Mouse (Mus musculus) bone marrow macrophage, adult 2 months (primary cell): ENCODE data around the gene Def6.

Experiments used
- CTCF ChIP-seq: IDR thresholded peaks from 2 replicates; pipeline ENCODE4 v1.5.1; 2012; ENCODE audit warnings: low read depth, mild to moderate bottlenecking, low read length, moderate library complexity
- POLR2A ChIP-seq: IDR thresholded peaks from 2 replicates; pipeline ENCODE4 v1.6.1; 2012; ENCODE audit warnings: mild to moderate bottlenecking, low read depth, low read length, borderline replicate concordance

- TF ChIP-seq CTCF = no peak
- TF ChIP-seq POLR2A = no peak
Measured at GRCm38 (mm10) chr17:28160361-28160760, 47.2 kb upstream of the Def6 start.
